Mouse (Mus musculus) midbrain, embryonic 15.5 days (tissue): ENCODE data around the gene Ywhag. TPM values are rescaled to one million over a fixed set of nuclear protein-coding genes. Genes with fewer than 3 reads are reported as not detected.
A peak's percentile ranks its signal among the peaks of the same experiment; 100 is the strongest.

ENCODE experiments used
- ATAC-seq: fragments of 200-750 bp; cut with Nextera tagmentation; replicated peaks from 2 replicates; pipeline ENCODE4 v1.8.0; 2017; ENCODE audit warnings: moderate TSS enrichment
- H3K27ac ChIP-seq: fragments of 300-500 bp; sonication (generic); 2 replicates; pipeline ENCODE4 v1.5.1; 2015; ENCODE audit warnings: mild to moderate bottlenecking, inconsistent platforms
- H3K27me3 ChIP-seq: fragments of 300-500 bp; sonication (generic); replicated peaks from 2 replicates; pipeline ENCODE4 v1.6.1; 2015; ENCODE audit warnings: inconsistent platforms
- H3K36me3 ChIP-seq: fragments of 300-500 bp; sonication (generic); replicated peaks from 2 replicates; pipeline ENCODE4 v1.6.1; 2015; ENCODE audit warnings: inconsistent platforms
- H3K4me1 ChIP-seq: fragments of 300-500 bp; sonication (generic); 2 replicates; pipeline ENCODE4 v1.6.1; 2015; ENCODE audit warnings: inconsistent platforms
- H3K4me2 ChIP-seq: fragments of 300-500 bp; sonication (generic); 2 replicates; pipeline ENCODE4 v1.6.1; 2015; ENCODE audit warnings: inconsistent platforms, mild to moderate bottlenecking, moderate library complexity
- H3K4me3 ChIP-seq: fragments of 300-500 bp; sonication (generic); 2 replicates; pipeline ENCODE4 v1.5.1; 2015; ENCODE audit warnings: mild to moderate bottlenecking, inconsistent platforms
- H3K9ac ChIP-seq: fragments of 300-500 bp; sonication (generic); 2 replicates; pipeline ENCODE4 v1.6.1; 2015; ENCODE audit warnings: mild to moderate bottlenecking, inconsistent platforms
- H3K9me3 ChIP-seq: fragments of 300-500 bp; sonication (generic); 2 replicates; pipeline ENCODE4 v1.6.1; 2016; ENCODE audit warnings: inconsistent platforms
- WGBS: fragments of 180-500 bp; shearing (Covaris S2); methylation state at CpG from one replicate; pipeline ENCODE4 v1.1.7; 2015; ENCODE audit warnings: mixed read lengths; 5-methylcytosine and 5-hydroxymethylcytosine counted together
- polyA plus RNA-seq: library from polyadenylated mRNA; unstranded; fragments of >200 nt; fragmentation: Nextera tagmentation; extraction: Ambion mirVana; gene quantifications from 2 replicates; pipeline ENCODE4 v1.2.1, GENCODE M21; 2015

Gene Ywhag
- 845 and 866 TPM in 2 replicates for polyA plus RNA-seq

DNA sequence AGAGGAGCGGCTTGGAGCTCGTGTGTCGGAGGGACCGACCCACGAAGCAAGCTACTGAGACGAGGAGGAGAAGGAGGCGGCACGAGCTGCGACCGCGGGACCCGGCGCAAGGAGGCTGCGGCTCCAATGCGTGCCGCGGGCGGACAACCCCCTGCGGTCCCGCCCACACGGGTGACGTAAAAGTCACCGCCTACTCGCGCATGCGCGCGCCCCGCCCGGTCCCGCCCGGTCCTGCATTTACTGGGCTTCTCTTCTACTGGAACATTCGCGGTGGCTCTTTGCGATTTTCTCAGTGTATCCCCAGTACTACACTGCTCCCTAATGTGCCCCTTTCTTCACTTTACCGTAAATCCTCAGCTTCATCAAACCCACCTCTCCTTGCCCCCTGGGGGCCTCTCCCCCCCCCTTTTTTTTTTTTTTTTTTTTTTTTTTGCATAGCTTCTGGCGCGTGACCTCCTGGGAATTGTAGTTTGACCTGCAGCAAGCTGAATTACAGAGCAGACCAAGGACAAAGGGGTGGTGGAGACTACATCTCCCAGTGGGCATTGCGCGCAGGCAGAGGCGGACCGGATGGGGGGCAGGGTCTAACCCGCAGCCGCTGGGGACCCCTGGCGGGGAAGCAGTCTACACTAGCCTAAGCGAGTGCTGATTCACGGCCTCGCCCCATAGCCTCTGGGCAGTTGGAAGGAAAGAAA is at the start of gene Ywhag:
Ywhag (minus strand) TSS at position 136 of the 695 bp plus-strand sequence.
- Histone ChIP-seq H3K9me3 (no peaks in the 10 kb centered on the region), H3K4me2 (peak within 1 kb of the TSS; percentile 60), H3K4me3 (peak within 1 kb of the TSS; percentile 76), H3K27me3 (no peaks in the 10 kb centered on the region), H3K36me3 (peaks cover 14% of the 10 kb centered on the region; the same call in 1 of the 2 replicates), H3K4me1 (peaks cover 31% of the 10 kb centered on the region), H3K9ac (peak within 1 kb of the TSS; percentile 75), H3K27ac (peak within 1 kb of the TSS; percentile 97)
- WGBS = 0% methylated on average over 48 of the region's 48 CpGs
- peak; percentile 97 for ATAC-seq

DNA sequence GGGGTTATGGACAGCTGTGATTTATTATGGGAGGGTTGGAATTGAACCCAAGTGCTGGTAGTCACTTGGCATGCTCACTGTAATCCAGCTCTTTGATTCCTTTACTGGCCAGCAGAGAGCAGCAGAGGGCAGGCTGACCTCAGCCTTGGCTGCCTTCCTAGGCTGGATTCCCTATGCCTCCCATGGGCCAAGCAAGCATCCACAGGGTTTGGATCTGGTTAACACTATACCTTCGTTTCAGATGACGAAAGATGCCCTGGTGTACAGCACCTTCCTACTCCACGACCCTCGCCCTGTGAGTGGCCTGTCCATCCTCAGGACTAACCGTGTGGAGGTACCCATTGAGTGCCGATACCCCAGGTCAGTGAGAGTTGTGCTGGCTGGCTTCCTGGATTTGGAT is 48.0 kb upstream of the Ywhag start:
- no peak overlapping the region for H3K9ac ChIP-seq
- 35% methylated on average over 6 of the region's 6 CpGs for WGBS
- H3K4me3 ChIP-seq = no peak overlapping the region
- H3K4me1 ChIP-seq = no peaks in the 10 kb centered on the region
- no peak overlapping the region for H3K4me2 ChIP-seq
- H3K9me3 ChIP-seq = no peaks in the 10 kb centered on the region
- no peak overlapping the region for H3K27ac ChIP-seq
- no peak for ATAC-seq
- no peaks in the 10 kb centered on the region for H3K36me3 ChIP-seq
- H3K27me3 ChIP-seq = no peaks in the 10 kb centered on the region

DNA sequence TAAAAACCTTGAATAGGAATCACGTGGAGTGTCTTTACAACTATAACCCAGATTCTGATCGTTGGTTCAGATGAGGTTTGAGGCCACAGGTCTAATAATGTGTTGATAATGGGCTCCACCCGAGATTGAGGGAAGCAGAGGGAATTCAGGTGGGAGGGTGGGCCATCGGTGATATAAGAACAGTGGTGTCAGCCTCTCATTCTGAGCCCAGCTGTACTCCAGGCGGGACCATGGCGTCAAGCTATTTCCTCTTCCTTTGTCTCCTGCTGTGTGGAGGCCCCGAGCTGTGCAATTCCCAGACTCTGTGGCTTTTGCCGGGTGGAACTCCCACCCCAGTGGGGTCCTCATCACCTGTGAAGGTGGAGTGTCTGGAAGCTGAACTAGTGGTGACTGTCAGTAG is 45.5 kb upstream of the Ywhag start, which contains the start of gene Zp3:
Zp3 (plus strand) TSS at position 196 of the 400 bp plus-strand sequence.
- no peaks in the 10 kb centered on the region for H3K4me1 ChIP-seq
- H3K9ac ChIP-seq = no peak within 1 kb of the TSS
- H3K27me3 ChIP-seq = no peaks in the 10 kb centered on the region
- no peaks in the 10 kb centered on the region for H3K36me3 ChIP-seq
- no peak within 1 kb of the TSS for H3K4me3 ChIP-seq
- no peak for ATAC-seq
- no peak within 1 kb of the TSS for H3K4me2 ChIP-seq
- no peak within 1 kb of the TSS for H3K27ac ChIP-seq
- H3K9me3 ChIP-seq = no peaks in the 10 kb centered on the region
- 72% methylated on average over 8 of the region's 8 CpGs for WGBS

DNA sequence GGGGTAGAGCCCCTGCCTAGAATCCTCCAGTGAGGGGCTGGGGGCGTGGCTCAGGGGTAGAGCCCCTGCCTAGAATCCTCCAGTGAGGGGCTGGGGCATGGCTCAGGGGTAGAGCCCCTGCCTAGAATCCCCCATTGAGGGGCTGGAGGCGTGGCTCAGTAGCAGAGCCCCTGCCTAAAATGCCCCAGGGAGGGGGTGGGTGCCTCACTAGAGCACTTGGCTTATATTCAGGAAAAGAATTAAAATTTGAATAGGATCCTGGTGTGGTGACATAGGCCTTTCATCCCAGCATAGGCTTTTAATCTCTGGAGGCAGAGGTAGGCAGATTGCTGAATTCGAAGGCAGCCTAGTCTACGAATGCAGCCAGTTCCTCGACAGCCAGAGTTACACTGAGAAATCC is 45.0 kb upstream of the Ywhag start:
- H3K4me3 ChIP-seq = no peak overlapping the region
- WGBS = 74% methylated on average over 5 of the region's 5 CpGs
- H3K4me2 ChIP-seq = no peak overlapping the region
- no peaks in the 10 kb centered on the region for H3K9me3 ChIP-seq
- no peak overlapping the region for H3K9ac ChIP-seq
- H3K36me3 ChIP-seq = no peaks in the 10 kb centered on the region
- H3K27me3 ChIP-seq = no peaks in the 10 kb centered on the region
- ATAC-seq = no peak
- no peaks in the 10 kb centered on the region for H3K4me1 ChIP-seq
- no peak overlapping the region for H3K27ac ChIP-seq

- no peak for ATAC-seq
- Histone ChIP-seq H3K36me3 (no peaks in the 10 kb centered on the region), H3K27me3 (no peaks in the 10 kb centered on the region), H3K4me3 (no peak overlapping the region), H3K4me1 (no peaks in the 10 kb centered on the region), H3K9me3 (no peaks in the 10 kb centered on the region), H3K4me2 (no peak overlapping the region), H3K27ac (no peak overlapping the region), H3K9ac (no peak overlapping the region)
- 91% methylated on average over 8 of the region's 8 CpGs for WGBS
Measured at GRCm38 (mm10) chr5:135975893-135976668, 41.7 kb upstream of the Ywhag start.

DNA sequence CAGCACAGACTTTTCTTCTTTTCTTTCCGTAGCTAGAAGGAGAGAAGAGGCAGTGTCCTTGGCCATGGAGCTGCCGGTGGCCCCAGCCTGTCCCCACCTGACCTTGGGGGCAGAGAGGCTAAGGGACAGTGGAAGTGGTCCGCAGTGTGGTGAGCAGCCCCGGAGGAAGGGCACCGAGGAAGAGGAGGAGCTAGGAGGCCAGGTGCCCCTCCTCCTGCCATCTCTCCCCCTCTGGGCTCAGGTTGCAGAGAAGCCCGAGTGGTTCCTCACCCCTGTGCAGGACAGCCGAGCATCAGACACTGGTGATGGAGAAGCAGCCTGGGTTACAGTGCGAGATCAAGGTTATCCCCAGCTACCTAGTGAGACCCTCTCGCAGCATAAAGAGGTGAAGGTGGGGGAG is 39.9 kb upstream of the Ywhag start, which contains the start of gene Ssc4d:
Ssc4d (minus strand) TSS at position 167 of the 400 bp plus-strand sequence.
- H3K9me3 ChIP-seq = no peaks in the 10 kb centered on the region
- H3K4me1 ChIP-seq = no peaks in the 10 kb centered on the region
- no peak within 1 kb of the TSS for H3K4me2 ChIP-seq
- no peak within 1 kb of the TSS for H3K9ac ChIP-seq
- H3K27me3 ChIP-seq = no peaks in the 10 kb centered on the region
- WGBS = 23% methylated on average over 9 of the region's 9 CpGs
- H3K36me3 ChIP-seq = no peaks in the 10 kb centered on the region
- H3K27ac ChIP-seq = no peak within 1 kb of the TSS
- no peak within 1 kb of the TSS for H3K4me3 ChIP-seq
- no peak for ATAC-seq

- Histone ChIP-seq H3K9me3 (no peaks in the 10 kb centered on the region), H3K4me1 (no peaks in the 10 kb centered on the region), H3K27me3 (no peaks in the 10 kb centered on the region), H3K9ac (no peak overlapping the region), H3K36me3 (no peaks in the 10 kb centered on the region), H3K27ac (no peak overlapping the region), H3K4me2 (no peak overlapping the region), H3K4me3 (no peak overlapping the region)
- no peak for ATAC-seq
- 84% methylated on average over 7 of the region's 7 CpGs for WGBS
Measured at GRCm38 (mm10) chr5:135971876-135972275, 37.5 kb upstream of the Ywhag start.

DNA sequence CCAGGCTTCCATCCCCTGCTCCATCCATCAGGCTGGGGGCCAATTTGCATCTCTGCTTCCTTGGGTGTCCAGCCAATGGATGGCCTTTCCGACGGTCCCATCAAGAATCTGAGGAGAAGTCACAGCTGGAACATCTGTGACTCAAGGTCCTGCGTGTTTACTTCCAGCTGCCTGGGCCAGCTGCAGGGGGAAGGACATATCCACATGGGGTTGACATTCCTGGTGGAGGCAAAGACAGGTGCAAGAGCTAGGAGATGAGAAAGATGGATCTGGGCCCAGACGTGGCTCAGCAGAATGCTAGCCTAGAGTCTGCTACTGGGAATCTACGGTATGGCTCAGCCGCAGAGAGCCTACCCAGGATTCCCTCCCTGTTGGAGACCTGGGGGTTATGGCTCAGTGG is 35.8 kb upstream of the Ywhag start:
- no peak overlapping the region for H3K4me3 ChIP-seq
- no peak overlapping the region for H3K9ac ChIP-seq
- no peaks in the 10 kb centered on the region for H3K9me3 ChIP-seq
- peaks cover 5% of the 10 kb centered on the region; the same call in 1 of the 2 replicates for H3K4me1 ChIP-seq
- 89% methylated on average over 6 of the region's 6 CpGs for WGBS
- no peaks in the 10 kb centered on the region for H3K36me3 ChIP-seq
- no peak overlapping the region for H3K27ac ChIP-seq
- H3K27me3 ChIP-seq = no peaks in the 10 kb centered on the region
- no peak for ATAC-seq
- H3K4me2 ChIP-seq = no peak overlapping the region

DNA sequence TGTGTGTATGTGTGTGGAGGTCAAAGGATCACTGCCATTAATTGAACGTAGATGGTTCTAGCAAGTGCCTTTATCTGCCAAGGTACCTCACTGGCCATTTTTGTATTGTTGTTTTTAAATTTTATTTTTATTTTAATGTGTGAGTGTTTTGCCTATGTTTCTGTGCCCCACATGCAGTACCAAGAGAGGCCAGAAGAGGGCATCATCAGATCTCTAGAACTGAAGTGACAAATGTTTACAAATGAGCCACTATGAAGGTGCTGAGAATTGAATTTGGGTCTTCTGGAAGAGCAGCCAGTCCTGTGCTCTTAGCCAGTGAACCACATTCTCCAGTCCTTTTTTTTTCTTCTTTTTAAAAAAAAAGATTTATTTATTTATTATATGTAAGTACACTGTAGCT is 34.4 kb upstream of the Ywhag start:
- no peak for ATAC-seq
- Histone ChIP-seq H3K9ac (no peak overlapping the region), H3K4me1 (peaks cover 5% of the 10 kb centered on the region; the same call in 1 of the 2 replicates), H3K4me2 (no peak overlapping the region), H3K27me3 (no peaks in the 10 kb centered on the region), H3K9me3 (no peaks in the 10 kb centered on the region), H3K36me3 (no peaks in the 10 kb centered on the region), H3K4me3 (no peak overlapping the region), H3K27ac (no peak overlapping the region)
- 60% methylated on average over 1 of the region's 1 CpGs for WGBS

DNA sequence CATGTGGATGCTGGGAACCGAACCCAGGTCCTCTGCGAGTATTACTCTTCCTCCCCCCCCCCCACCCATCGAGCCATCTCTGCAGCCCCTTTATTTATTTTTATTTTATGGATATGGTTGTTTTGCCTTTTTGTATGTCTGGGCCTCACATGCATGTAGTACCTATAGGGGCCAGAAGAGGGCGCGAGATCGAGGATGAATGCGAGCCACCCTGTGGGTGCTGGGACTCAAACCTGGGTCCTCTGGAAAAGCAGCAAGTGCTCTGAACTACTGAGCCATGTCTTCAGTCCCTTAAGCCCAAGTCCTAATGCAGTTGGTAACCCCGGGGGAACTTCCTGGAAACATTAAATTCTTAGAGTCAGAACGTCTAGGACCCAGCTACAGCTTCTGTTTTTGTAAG is 32.5 kb upstream of the Ywhag start:
- no peak overlapping the region for H3K4me3 ChIP-seq
- H3K27me3 ChIP-seq = no peaks in the 10 kb centered on the region
- no peaks in the 10 kb centered on the region for H3K9me3 ChIP-seq
- no peak for ATAC-seq
- peaks cover 11% of the 10 kb centered on the region; the same call in 1 of the 2 replicates for H3K4me1 ChIP-seq
- no peak overlapping the region for H3K4me2 ChIP-seq
- WGBS = 66% methylated on average over 9 of the region's 9 CpGs
- H3K36me3 ChIP-seq = no peaks in the 10 kb centered on the region
- H3K27ac ChIP-seq = no peak overlapping the region
- no peak overlapping the region for H3K9ac ChIP-seq

DNA sequence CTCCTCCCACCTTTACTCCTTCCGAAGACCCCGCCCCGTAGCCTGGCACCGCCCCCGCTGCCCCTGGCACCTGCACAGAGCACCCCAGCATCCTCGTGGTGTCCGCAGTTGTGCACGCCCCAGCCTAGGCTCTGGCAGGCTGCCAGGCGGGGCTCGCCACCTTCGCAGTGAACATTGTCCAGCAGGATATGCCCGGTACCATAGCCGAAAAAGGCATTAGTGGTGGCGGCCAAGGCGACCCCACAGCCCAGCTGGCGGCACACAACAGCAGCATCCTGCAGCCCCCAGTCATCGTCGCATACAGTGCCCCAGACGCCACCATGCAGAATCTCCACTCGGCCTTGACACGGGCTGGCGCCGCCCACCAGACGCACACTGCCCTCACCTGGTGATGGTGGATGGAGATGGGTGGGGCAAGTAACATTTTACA is 31.1 kb upstream of the Ywhag start:
- Histone ChIP-seq H3K4me1 (peaks cover 14% of the 10 kb centered on the region; the same call in 1 of the 2 replicates), H3K36me3 (no peaks in the 10 kb centered on the region), H3K9ac (0 out of 2 replicates have a peak overlapping the region, but pooled peaks have one; percentile 1), H3K27ac (no peak overlapping the region), H3K4me2 (peak overlapping the region; percentile 38), H3K27me3 (no peaks in the 10 kb centered on the region), H3K4me3 (peak overlapping the region; percentile 17), H3K9me3 (no peaks in the 10 kb centered on the region)
- 15% methylated on average over 24 of the region's 24 CpGs for WGBS
- no peak for ATAC-seq

- no peak for ATAC-seq
- Histone ChIP-seq H3K4me1 (peaks cover 14% of the 10 kb centered on the region; the same call in 1 of the 2 replicates), H3K9ac (peak overlapping the region; percentile 82), H3K4me2 (peak overlapping the region; percentile 80), H3K36me3 (no peaks in the 10 kb centered on the region), H3K27ac (peak overlapping the region; percentile 97), H3K27me3 (no peaks in the 10 kb centered on the region), H3K9me3 (no peaks in the 10 kb centered on the region), H3K4me3 (peak overlapping the region; percentile 56)
- WGBS = 6% methylated on average over 6 of the region's 6 CpGs
Measured at GRCm38 (mm10) chr5:135963280-135963627, 28.8 kb upstream of the Ywhag start.
